Mouse (Mus musculus) hindbrain, embryonic 13.5 days (tissue): Measurements from ENCODE around the gene Scn8a. TPM values are rescaled to one million over a fixed set of nuclear protein-coding genes. Genes with fewer than 3 reads are reported as not detected.

ENCODE experiments used
- ATAC-seq: fragments of 200-750 bp; cut with Nextera tagmentation; 2 replicates; pipeline ENCODE4 v1.8.0; 2017; ENCODE audit warnings: moderate TSS enrichment; ENCODE audit not compliant: low FRiP score
- H3K27ac ChIP-seq: fragments of 300-500 bp; sonication (generic); 2 replicates; pipeline ENCODE4 v1.5.1; 2015; ENCODE audit warnings: inconsistent platforms, mild to moderate bottlenecking, moderate library complexity
- H3K27me3 ChIP-seq: fragments of 300-500 bp; sonication (generic); 2 replicates; pipeline ENCODE4 v1.6.1; 2015; ENCODE audit warnings: mild to moderate bottlenecking, inconsistent platforms
- H3K36me3 ChIP-seq: fragments of 300-500 bp; sonication (generic); 2 replicates; pipeline ENCODE4 v1.6.1; 2015; ENCODE audit warnings: mild to moderate bottlenecking, inconsistent platforms
- H3K4me1 ChIP-seq: fragments of 300-500 bp; sonication (generic); replicated peaks from 2 replicates; pipeline ENCODE4 v1.6.1; 2015; ENCODE audit warnings: inconsistent platforms
- H3K4me2 ChIP-seq: fragments of 300-500 bp; sonication (generic); 2 replicates; pipeline ENCODE4 v1.6.1; 2015; ENCODE audit warnings: inconsistent platforms, mild to moderate bottlenecking, moderate library complexity
- H3K4me3 ChIP-seq: fragments of 300-500 bp; sonication (generic); 2 replicates; pipeline ENCODE4 v1.5.1; 2015; ENCODE audit warnings: mild to moderate bottlenecking, inconsistent platforms
- H3K9ac ChIP-seq: fragments of 300-500 bp; sonication (generic); 2 replicates; pipeline ENCODE4 v1.6.1; 2015; ENCODE audit warnings: mild to moderate bottlenecking, inconsistent platforms
- H3K9me3 ChIP-seq: fragments of 300-500 bp; sonication (generic); 2 replicates; pipeline ENCODE4 v1.6.1; 2016; ENCODE audit warnings: inconsistent platforms
- WGBS: fragments of 180-500 bp; shearing (Covaris S2); methylation state at CpG from one replicate; pipeline ENCODE4 v1.1.7; 2015; 5-methylcytosine and 5-hydroxymethylcytosine counted together
- polyA plus RNA-seq: library from polyadenylated mRNA; unstranded; fragments of >200 nt; fragmentation: Nextera tagmentation; extraction: Ambion mirVana; gene quantifications from 2 replicates; pipeline ENCODE4 v1.2.1, GENCODE M21; 2015

The Scn8a gene
- polyA plus RNA-seq, 1 experiment from 2014 or later = 18.8 TPM

DNA sequence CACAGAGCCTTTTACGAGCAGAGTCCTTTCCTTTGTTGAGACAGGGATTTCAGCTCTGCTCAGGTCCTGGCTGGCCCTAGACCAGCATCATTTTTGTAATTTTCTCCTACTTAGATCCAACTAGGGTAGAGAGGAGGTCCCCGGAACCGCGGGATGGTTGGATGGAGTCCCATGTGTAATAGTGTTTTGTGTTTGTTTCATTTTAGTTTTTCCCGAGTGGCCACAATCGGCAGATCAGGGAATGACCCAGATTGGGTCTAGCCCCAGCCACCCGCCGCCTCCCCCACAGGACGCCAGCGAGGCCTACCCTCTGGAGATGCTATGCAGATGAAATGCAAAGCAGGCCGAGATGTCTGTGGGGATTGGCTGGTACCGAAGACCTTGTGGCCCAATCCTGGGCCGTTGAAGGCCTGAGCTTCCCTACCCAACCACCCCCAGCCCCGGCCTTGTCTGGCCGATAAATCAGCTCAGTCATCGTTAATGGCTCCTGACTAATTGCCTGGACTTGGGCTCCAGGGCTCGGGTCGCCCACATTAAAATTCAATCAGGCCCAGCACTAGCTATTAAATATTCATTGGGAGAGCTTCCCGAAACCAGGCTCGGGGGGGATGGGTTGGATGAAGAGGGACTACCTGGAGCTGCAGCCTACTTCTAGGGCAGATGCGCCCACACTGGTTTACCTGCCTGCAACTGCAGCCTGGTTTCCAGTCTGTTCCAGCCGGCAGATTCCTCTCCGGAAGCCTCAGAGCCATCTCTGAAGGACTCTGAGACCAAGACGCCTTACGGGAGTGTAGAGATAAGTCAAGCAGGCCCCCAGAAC, 223.4 kb downstream of the Scn8a start:
- H3K4me1 ChIP-seq = peaks cover 42% of the 10 kb centered on the region
- 7% methylated on average over 25 of the region's 25 CpGs for WGBS
- H3K9ac ChIP-seq = 0 out of 2 replicates have a peak overlapping the region, but pooled peaks have one; percentile 29

DNA sequence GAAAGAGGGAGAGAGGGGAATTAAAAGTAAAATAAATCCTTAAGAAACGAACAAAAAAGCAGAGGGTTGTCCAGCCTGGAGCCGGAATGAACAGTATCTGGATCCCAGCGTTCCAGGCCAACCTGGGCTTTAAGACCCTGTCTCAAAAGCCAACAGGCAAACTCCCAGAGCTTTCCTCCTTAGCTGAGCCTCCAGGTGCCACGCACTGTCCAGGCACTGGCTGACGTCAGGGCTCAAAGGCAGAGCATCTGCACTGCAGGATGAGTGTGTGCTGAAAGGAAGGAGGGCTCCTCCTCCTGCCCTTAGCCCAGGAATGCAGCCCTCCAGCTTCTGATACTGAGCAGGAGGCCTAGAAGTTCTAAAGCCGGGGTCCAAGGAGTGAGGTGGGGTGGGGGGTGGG, 224.3 kb downstream of the Scn8a start:
- H3K9me3 ChIP-seq = no peaks in the 10 kb centered on the region
- H3K36me3 ChIP-seq = no peaks in the 10 kb centered on the region
- H3K4me2 ChIP-seq = no peak overlapping the region
- H3K4me3 ChIP-seq = no peak overlapping the region
- WGBS = 42% methylated on average over 6 of the region's 6 CpGs
- no peak overlapping the region for H3K9ac ChIP-seq
- peaks cover 44% of the 10 kb centered on the region for H3K4me1 ChIP-seq
- peak overlapping the region; percentile 89 for H3K27ac ChIP-seq
- ATAC-seq = no peak
- no peaks in the 10 kb centered on the region for H3K27me3 ChIP-seq

More for the DNA sequence above, 223.4 kb downstream of the Scn8a start:
- Histone ChIP-seq H3K36me3 (no peaks in the 10 kb centered on the region), H3K4me2 (peak overlapping the region; percentile 35), H3K4me3 (no peak overlapping the region), H3K27ac (peak overlapping the region; percentile 89), H3K27me3 (no peaks in the 10 kb centered on the region), H3K9me3 (no peaks in the 10 kb centered on the region)
- peak; percentile 88 for ATAC-seq

DNA sequence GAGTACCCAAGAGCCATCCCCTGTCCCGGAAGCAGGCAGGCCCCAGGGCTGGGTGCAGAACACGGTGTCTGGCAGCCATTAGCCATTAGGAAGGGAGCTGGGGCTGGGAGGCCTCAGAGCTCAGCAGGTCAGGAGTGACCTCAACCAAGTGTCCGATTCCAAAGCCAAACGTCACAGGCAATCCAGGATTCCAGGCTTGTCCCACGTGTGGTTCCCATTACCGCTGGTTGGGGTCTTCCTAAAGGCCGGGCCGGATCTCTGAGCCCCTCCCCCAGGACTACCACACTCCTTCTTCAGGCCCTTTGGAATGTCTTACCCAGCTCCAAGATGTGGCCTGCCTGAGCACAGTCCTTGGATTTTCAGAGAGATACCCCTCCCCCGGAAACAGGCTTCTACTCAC, 225.3 kb downstream of the Scn8a start:
- Histone ChIP-seq H3K4me2 (no peak overlapping the region), H3K9ac (no peak overlapping the region), H3K9me3 (no peaks in the 10 kb centered on the region), H3K4me1 (peaks cover 47% of the 10 kb centered on the region), H3K27ac (no peak overlapping the region), H3K36me3 (no peaks in the 10 kb centered on the region), H3K4me3 (no peak overlapping the region), H3K27me3 (no peaks in the 10 kb centered on the region; the same call in 1 of the 2 replicates)
- ATAC-seq = no peak
- 59% methylated on average over 9 of the region's 9 CpGs for WGBS

DNA sequence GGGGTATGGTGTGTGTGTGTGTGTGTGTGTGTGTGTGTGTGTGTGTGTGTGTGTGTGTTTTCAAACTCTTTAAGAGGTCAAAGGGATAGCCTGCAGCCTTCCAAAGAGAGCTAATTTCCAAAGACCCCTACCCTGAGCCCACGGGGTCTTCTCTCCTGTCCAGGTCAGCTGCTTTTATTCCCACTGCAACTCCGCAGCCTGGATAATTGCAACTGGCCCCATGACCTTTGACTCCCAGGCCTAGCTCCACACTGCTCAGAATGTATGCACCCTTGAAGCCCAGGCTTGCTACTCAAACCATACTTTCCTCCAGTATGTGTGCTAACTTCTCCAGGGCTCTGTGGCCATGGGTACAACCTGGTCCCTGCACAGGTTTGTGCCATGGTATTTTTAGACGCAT, 225.7 kb downstream of the Scn8a start:
- WGBS = 41% methylated on average over 3 of the region's 3 CpGs
- H3K9me3 ChIP-seq = no peaks in the 10 kb centered on the region
- no peaks in the 10 kb centered on the region for H3K36me3 ChIP-seq
- no peak for ATAC-seq
- no peaks in the 10 kb centered on the region; the same call in 1 of the 2 replicates for H3K27me3 ChIP-seq
- H3K27ac ChIP-seq = no peak overlapping the region
- no peak overlapping the region for H3K4me2 ChIP-seq
- peaks cover 47% of the 10 kb centered on the region for H3K4me1 ChIP-seq
- no peak overlapping the region for H3K9ac ChIP-seq
- no peak overlapping the region for H3K4me3 ChIP-seq

Other genes starting within 250 kb of the Scn8a start
- gene Smagp, start 232.9 kb upstream of the Scn8a start, polyA plus RNA-seq = 4.0 and 4.1 TPM in 2 replicates
- 2.0 and 2.4 TPM in 2 replicates for gene Bin2, start 200.3 kb upstream of the Scn8a start, polyA plus RNA-seq
- gene Cela1, start 181.9 kb upstream of the Scn8a start, polyA plus RNA-seq = 1.4 and 2.1 TPM in 2 replicates
- gene Galnt6, start 140.5 kb upstream of the Scn8a start, polyA plus RNA-seq = 0.13 and 0.17 TPM in 2 replicates
- gene Slc4a8, start 108.1 kb upstream of the Scn8a start, polyA plus RNA-seq = 25.7 and 26.2 TPM in 2 replicates
- not detected in 2 replicates for gene Gm47841, start 177.5 kb downstream of the Scn8a start, polyA plus RNA-seq
- 0.16 and 0.23 TPM in 2 replicates for gene Fignl2, start 208.7 kb downstream of the Scn8a start, polyA plus RNA-seq
- not detected in 2 replicates for gene Ankrd33, start 245.9 kb downstream of the Scn8a start, polyA plus RNA-seq